Mouse (Mus musculus) olfactory bulb, adult 2 months (tissue): ENCODE measurements around the gene Sbf2. TPM values are rescaled to one million over a fixed set of nuclear protein-coding genes. Genes with fewer than 3 reads are reported as not detected.
"Not testable (repeated sequence)": the region's sequence is repeated elsewhere in the genome, so short reads cannot be mapped to it uniquely, and the experiment has no call there.

Source experiments
- H3K27ac ChIP-seq: fragments of 200-500 bp; 2 replicates; pipeline ENCODE4 v1.5.1; 2012; ENCODE audit warnings: low read depth, low read length; ENCODE audit not compliant: insufficient read depth
- H3K4me1 ChIP-seq: fragments of 200-500 bp; 2 replicates; pipeline ENCODE4 v1.6.1; 2012; ENCODE audit warnings: low read length; ENCODE audit not compliant: control insufficient read depth, insufficient read depth
- H3K4me3 ChIP-seq: fragments of 200-500 bp; 2 replicates; pipeline ENCODE4 v1.5.1; 2012; ENCODE audit warnings: mild to moderate bottlenecking, low read depth, low read length, moderate library complexity; ENCODE audit not compliant: insufficient read depth
- CTCF ChIP-seq: fragments of 200-500 bp; IDR thresholded peaks from 2 replicates; pipeline ENCODE4 v1.5.1; 2012; ENCODE audit warnings: low read depth, mild to moderate bottlenecking, low read length, moderate library complexity; ENCODE audit not compliant: insufficient read depth
- POLR2A ChIP-seq: fragments of 200-500 bp; IDR thresholded peaks from 2 replicates; pipeline ENCODE4 v1.6.1; 2012; ENCODE audit warnings: mild to moderate bottlenecking, low read depth, low read length, moderate library complexity; ENCODE audit not compliant: insufficient read depth
- WGBS: fragments of 180-500 bp; shearing (Covaris S2); methylation state at CpG from one replicate; pipeline ENCODE4 v1.1.7; 2018; 5-methylcytosine and 5-hydroxymethylcytosine counted together
- polyA plus RNA-seq: library from polyadenylated mRNA; stranded (reverse); fragments of >200 nt; gene quantifications from 2 replicates; pipeline ENCODE4 v1.2.4, GENCODE M21; 2012; ENCODE audit warnings: low replicate concordance; ENCODE audit not compliant: missing spikeins, insufficient read depth, insufficient read length

Gene Sbf2
- polyA plus RNA-seq, 1 experiment, result not detected

DNA sequence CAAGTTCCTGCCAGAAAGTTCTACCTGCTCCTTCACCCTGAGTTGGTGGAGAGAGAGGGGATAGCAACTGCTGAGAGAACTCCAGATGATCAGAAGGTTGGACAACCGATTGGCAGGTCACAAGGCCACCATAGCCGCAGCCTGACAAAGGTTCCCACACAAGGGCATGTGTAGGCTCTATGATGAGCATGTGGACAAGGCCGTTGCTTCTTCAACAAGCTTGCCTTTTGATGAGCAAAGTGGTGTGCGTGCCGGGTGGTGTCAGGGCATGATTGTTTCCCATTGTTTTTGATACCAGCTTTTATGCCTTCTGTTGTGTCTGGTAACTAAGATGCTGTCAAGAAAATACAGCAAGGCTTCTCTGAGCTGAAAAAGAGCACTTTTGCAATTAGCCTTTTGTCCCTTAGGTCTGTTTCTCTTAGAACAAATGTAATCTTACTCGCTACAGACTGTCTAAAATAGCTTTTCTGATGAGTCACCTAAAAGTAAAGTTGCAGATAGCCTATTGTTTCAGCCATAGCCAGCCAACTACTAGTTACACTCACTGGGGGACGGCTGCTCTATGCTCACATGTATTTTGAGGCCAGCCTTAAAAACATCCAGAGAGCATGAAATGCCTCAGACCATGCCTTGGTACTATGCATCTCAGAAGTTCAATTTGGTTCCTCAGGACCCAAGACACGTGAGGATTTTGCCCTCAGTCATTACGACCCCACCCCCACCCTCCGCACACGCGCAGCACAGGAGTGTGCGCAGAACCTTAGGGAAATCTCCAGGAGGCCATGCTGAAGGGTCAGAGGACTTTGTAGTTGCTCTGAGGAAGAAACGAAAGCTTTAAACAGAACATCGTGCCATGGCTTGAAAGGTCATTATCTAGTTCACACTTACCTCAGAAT, 33.1 kb upstream of the Sbf2 start:
- peak overlapping the region; percentile 76 for H3K27ac ChIP-seq
- H3K4me1 ChIP-seq, result peaks cover 16% of the 10 kb centered on the region
- WGBS, result 64% methylated on average over 15 of the region's 15 CpGs
- TF ChIP-seq CTCF (no peak), POLR2A (no peak)
- H3K4me3 ChIP-seq, result no peak overlapping the region

DNA sequence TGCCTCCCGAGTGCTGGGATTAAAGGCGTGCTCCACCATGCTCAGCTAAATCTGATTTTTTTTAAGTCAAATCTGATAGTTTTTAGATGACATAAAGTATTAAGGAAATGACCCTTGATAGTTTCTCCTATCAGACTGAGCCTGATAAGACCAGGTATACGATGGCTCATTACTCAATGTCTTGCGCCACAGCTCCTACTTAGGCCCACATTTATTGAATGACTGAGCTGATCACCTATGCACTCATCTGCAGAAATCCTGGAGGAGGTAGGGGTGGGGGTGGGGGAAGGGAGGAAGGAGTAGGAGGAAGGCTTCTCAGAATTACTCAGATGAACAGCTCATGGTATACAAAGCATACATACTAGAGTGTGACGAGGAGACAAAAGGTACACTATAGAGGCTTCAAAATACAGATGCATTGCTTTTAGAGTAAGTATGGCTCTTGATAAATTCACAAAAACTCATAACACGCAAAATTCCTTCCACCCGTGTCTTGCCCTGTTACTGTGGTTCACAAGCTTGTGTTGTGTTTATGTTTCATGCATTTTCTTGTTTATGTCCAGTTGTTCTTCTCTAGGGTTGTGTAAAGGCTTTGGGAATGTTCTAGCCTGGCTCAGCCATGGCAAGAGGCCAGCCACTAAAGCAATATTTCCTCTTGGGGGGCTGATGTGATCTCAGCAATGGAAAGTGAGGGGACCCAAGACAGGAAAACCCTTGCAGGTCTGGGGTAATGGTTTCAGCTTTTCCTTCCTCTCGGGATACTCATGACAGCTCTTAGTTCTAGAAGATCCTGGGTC, 32.1 kb upstream of the Sbf2 start:
- no peak overlapping the region for H3K4me3 ChIP-seq
- H3K4me1 ChIP-seq, result peaks cover 16% of the 10 kb centered on the region
- 92% methylated on average over 8 of the region's 8 CpGs for WGBS
- H3K27ac ChIP-seq, result no peak overlapping the region
- no peak for TF ChIP-seq POLR2A
- no peak for TF ChIP-seq CTCF

DNA sequence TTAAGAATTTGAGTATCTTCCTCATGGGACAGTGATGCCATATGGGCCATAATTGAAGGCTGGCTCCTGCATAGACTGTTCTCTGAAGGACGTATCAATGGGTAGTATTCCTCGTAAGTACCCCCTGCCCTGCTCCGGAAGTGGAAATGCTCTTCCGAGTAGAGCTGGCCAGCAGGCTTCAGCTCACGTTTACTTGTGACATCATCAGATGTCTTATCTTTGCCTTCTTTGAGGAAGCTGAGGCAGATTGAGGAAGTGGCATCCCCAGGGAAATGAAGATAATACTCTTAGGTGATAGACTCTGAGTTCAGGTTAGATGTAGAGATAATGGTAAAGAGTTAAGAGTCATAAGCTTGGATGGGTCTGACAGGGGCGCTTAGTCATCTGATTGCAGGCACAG, 31.1 kb upstream of the Sbf2 start:
- Histone ChIP-seq H3K4me3 (no peak overlapping the region), H3K4me1 (peaks cover 16% of the 10 kb centered on the region), H3K27ac (no peak overlapping the region)
- TF ChIP-seq CTCF (no peak), POLR2A (no peak)
- WGBS, result 96% methylated on average over 6 of the region's 6 CpGs

DNA sequence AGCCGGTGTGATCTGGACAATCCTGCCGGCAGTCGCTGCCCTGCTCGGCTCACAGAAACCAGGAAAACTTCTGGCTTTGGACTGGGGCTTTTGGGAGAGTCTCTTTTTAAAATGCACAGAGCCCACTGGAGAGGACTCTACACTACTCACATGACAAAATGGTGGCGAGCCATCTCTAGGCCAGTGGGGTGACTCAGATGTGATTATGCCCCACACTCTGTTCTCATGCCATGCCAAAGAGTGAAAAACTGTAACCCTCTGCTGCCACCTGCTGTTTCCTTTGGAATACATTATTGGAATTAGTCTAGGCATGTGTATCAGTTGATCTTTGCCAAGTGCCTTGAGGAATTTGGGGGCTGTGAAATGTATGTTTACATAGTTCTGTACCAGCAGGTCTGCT, 30.6 kb upstream of the Sbf2 start:
- Histone ChIP-seq H3K4me1 (peaks cover 16% of the 10 kb centered on the region), H3K4me3 (no peak overlapping the region), H3K27ac (no peak overlapping the region)
- WGBS, result 72% methylated on average over 5 of the region's 5 CpGs
- TF ChIP-seq CTCF, result no peak
- no peak for TF ChIP-seq POLR2A

DNA sequence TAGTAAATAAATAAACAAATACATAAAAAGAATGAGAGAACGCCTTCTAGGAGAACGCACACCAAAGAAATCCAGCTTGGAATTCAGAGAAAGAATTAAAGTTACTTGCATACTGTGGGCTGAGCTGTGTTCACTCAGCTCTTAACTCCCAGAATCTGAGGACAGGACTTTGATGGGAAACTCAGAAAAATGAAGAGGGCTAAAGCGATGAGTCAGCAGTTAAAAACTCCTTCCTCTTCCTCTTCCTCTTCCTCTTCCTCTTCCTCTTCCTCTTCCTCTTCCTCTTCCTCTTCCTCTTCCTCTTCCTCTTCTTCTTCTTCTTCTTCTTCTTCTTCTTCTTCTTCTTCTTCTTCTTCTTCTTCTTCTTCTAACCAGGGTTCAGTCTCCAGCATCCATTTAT, 25.2 kb upstream of the Sbf2 start:
- not testable (repeated sequence) for H3K27ac ChIP-seq, H3K4me3 ChIP-seq, H3K4me1 ChIP-seq
- 97% methylated on average over 3 of the region's 3 CpGs for WGBS

DNA sequence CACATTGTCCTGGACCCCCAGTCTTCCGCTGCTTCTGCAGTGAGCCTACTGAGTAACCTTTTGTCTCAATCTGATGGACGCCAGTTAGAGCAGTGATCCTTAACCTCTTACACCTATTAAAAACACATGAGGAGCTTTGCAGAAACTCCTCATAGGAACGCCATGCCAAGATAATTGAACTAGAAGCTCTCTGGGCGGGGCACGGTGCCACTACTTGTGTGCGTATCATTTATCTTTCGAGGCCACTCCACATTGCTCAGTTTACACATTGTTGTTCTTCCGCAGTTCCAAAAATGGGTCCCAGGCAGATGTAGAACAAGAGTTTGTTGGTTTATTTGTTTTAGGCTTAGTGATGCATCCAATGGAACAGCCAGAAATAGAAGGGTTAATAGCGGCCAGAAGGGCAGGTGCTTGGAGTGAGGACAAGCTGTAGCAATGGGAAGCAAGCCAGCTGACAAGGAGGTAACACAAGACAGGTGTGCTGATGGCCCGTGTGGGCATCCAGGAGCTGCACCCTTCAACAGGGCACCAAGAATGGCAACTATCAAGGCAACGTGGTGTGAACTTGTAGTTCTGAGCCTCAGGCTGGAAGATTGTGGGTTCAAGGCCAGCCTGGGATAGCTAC, 24.7 kb upstream of the Sbf2 start:
- TF ChIP-seq POLR2A (no peak), CTCF (no peak)
- H3K4me3 ChIP-seq, result no peak overlapping the region
- H3K4me1 ChIP-seq, result peaks cover 4% of the 10 kb centered on the region; the same call in 1 of the 2 replicates
- WGBS, result 91% methylated on average over 11 of the region's 11 CpGs
- H3K27ac ChIP-seq, result no peak overlapping the region

DNA sequence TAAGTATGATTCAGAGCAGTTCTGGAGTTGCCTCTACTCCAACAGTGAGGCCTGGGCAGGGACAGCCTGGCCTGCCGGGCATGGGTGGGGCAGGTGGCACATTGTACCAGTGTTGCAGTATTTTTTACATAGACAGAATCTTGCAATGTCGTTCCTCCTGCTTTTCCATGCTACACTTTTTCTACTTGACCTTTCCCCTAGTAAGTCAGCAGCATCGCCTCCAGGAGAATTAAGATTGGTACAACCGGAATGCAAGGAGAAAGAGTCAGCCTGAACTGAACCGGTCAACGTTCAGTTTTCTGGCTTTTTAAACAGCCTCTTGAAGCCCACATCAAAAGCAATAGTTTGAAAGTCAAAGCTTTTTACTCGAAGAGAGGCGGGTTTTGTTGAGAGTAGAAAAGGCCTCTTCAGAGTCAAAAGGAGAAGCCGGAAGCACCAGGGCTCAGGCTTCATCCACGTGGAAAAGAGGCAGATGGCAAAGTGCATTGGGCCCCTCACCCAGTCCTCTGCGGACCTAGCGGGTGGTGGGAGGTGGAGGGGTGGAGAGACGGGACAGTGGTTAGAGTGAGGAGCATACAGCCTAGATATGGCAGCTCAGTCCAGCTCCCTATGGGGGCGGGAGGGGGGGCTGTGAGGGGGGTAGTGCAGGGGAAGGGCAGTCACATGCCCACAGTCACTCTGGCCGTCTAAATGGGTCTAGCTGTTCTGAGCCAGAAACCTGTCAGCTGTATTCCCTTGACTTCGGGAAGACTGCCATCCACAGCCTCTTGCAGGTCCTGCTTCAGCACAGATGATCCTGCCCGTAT, 23.8 kb upstream of the Sbf2 start:
- Histone ChIP-seq H3K4me3 (no peak overlapping the region), H3K27ac (no peak overlapping the region), H3K4me1 (peaks cover 4% of the 10 kb centered on the region; the same call in 1 of the 2 replicates)
- WGBS, result 51% methylated on average over 17 of the region's 17 CpGs
- no peak for TF ChIP-seq CTCF
- no peak for TF ChIP-seq POLR2A

DNA sequence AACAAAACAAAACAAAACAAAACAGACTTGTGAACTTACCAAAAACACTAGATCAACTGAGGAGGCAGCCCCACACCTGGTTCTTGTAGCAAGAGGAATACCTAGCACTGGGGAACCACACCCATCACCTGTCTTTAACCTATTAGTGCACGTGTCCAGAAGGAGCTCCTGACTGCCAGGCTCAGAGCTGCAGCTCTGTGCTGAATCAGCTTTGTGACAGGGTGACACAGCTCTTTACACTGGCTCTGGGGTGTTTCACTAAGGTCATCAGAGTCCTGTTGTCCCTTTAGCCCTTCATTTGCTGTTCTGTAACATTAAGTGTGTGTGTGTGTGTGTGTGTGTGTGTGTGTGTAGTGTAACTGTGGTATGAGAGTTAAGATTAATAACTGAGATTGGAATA, 21.8 kb upstream of the Sbf2 start:
- Histone ChIP-seq H3K27ac (no peak overlapping the region), H3K4me1 (peaks cover 4% of the 10 kb centered on the region; the same call in 1 of the 2 replicates), H3K4me3 (no peak overlapping the region)
- WGBS, result 59% methylated on average over 1 of the region's 1 CpGs
- no peak for TF ChIP-seq POLR2A
